Mouse (Mus musculus): ENCODE data around the gene Lpp. TPM values are rescaled to one million over a fixed set of nuclear protein-coding genes. Genes with fewer than 3 reads are reported as not detected.

Gene Lpp
- polyA plus RNA-seq, 1 experiment: 9.3 TPM

DNA sequence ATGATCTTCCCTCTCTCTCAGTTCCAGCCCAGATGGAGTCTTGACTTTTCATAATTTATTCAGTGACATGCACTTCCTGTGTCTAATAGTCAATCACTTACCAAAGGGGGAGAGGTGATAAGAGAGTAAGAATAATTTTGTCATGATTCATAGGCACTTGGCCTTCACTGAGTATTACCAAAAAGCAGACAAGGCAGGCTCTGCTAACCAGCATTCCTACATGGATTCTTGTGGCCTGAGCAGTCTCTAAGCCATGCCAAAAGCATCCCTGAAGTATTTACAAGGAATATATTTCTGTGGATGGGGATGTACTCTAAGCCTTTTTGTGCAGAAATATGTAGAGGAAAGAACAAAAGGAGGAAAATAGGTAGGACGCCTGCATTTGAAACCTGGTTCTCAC lies 340.0 kb downstream of the Lpp start:
- 91% methylated on average over 1 of the region's 1 CpGs for WGBS

DNA sequence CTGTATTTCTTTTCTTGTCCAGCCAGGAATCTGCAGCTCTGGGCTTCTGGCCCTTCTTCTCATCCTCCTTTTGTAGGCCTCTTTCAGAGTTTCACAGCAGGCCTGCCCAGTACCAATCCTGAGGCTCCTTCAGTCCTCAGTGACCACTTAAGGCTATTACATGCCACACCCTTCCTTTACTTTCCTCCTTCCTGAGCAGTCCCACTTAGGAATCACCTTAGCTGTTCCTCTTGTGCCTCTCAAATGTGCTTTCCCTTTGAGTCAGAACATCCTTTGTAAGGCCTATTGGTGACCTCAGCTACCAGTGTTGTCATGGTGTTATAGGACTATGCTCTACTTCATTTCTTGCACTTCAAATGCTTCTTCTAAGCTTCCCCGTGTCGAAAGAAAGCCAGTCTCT lies 342.4 kb downstream of the Lpp start:
- no peak for DNase-seq (ENCODE audit: low read depth, low spot score)
- 93% methylated on average over 2 of the region's 2 CpGs for WGBS

More for the DNA sequence above, 340.0 kb downstream of the Lpp start:
- no peak for DNase-seq (ENCODE audit: low read depth, low spot score)

DNA sequence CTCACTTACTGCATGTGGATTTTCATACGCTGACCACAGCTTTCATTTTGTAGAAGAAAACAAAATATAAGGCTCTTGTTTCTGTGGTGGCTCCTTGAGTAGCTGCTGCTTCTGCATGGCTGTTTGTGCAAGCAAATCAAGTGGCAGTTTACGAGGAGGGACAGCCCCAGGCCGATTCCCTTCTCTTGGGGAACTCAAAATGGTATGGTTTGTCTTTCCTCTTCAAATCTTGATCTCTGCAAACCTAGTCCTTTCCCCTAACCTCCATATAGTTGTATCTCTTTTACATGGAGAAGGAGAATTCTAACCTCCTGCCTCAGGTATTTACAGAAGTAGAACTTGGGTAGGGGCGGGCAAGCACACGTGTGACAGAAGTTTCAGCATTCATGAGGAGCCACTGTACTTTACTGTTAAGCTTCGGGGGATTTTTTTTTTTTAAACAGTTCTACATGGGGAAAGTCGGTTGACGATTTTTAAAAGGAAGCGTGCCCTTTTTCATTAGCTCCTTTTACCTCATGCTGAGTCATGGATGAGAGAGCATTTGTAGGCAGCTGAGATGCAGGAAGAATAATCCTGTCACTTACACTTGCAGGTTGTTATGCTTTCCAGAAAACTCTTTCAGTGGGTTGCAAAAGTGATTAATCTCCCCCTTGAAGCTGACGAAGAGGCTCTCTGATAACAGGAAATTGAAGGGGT lies 344.2 kb downstream of the Lpp start:
- no peak for DNase-seq (ENCODE audit: low read depth, low spot score)
- WGBS: 67% methylated on average over 10 of the region's 10 CpGs

DNA sequence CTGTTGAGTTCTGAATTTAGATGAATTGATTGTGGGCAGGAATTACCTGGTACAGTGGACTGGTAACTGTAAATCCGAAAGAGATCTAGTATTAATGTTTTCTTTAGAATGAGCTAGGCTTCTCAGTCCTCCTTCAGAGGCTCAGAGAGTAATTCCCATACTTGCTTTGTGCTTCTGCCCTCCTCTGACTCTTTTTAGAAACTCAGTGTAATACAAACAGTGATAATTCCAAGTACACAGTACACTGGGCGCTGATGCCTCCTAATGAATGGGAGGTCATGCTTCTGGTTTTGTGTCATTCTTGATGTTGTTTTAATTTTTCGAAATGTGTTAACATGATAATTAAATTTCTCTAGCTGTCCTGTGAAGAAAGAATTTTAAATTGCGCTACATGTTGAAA lies 347.4 kb downstream of the Lpp start:
- DNase-seq (ENCODE audit: low read depth, low spot score): no peak
- 91% methylated on average over 4 of the region's 4 CpGs for WGBS

DNA sequence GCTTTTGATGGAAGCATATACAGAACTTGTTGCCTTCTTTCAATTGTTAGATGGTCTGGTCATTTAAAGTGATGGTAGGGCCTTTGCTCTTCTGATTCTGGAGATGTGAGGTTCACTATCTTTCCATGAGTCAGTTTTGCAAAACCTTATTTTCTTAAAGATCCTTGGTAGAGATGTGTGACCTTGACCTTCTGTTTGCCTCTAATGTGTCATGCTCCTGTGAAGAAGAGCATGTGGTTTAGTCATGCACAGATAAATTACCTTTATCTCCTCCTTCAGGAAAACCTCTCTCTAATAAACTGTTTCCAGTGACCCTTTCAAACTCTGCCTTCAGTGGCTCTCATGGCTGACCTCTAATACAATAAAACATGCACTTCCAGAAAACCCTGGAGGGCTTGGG lies 356.5 kb downstream of the Lpp start:
- no peak for DNase-seq (ENCODE audit: low read depth, low spot score)

DNA sequence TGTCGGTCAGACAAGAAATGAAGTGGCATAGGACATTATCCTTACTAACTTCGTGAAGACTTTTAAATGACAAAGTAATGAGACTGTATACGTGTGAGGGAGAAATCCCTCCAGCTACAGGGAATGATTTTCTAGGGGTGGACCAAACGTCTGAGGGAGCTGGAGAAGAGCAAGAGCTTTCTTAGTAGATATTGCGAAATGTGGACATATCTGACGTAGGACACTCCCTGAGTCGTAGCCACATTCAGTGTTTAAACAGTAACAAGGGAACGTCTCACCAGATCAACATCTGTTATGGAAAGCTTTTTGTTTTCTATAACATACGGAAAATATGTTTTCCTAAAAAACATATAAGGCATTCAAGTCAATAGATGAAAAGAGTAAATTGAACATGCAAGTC lies 362.8 kb downstream of the Lpp start:
- no peak for DNase-seq (ENCODE audit: low read depth, low spot score)
- WGBS: 58% methylated on average over 9 of the region's 9 CpGs

DNA sequence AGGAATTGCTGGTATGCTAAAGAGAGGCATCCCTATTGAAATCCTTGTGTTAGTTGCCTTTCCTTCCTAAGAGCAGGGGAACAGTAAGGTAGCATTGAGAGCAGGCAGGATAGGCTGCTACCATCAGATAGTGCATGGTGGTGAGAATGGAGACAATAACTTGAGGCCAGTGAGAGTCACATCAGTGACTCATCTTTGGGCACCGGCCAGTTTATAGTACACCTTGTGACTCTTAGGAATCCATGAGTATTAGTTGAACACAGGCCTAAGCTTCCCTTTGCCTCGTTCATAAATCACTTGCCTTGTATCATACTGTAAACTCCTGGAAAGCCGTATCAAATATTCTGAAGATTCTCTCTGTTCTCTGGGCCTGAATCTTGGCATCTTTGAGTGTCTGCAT lies 372.7 kb downstream of the Lpp start:
- 65% methylated on average over 3 of the region's 3 CpGs for WGBS

DNA sequence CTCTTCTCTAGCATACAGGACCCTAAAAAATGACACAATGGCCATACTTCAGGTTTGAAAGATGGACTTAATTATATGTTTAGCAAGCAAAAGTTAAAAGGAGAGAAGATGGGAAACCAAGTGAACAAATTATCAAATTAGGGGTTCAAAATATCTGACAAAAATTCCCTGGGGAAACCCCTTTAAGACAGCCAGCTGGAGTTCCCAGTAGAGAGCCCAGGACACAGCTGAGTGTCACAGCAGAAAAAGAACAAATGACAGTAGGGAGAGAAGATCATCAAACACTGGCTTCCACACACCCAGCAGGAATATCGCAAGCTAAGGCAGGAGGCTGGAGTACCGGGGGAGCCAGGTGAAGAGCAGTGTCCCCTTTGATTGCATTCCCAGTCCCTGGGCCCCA lies 373.3 kb downstream of the Lpp start:
- DNase-seq (ENCODE audit: low read depth, low spot score): no peak
- WGBS: 88% methylated on average over 2 of the region's 2 CpGs

More for the DNA sequence above, 372.7 kb downstream of the Lpp start:
- no peak for DNase-seq (ENCODE audit: low read depth, low spot score)

DNA sequence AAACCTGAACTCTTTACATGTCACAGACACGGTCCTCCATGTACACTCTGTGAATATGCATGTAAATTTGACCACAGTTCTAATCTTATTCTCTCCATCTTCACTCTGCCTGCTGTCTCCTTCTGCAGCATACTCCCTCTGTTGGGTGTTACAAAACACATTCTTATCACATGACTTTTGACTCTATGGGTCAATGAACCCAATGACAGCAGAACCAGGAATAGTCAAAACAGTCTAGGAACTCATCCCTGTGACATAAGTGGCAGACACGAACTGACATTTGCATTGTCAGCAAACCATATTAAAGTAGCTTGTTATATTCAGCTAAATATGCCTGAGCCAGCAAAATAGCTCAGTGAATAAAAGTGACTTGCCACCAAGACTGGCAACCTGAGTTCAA lies 383.7 kb downstream of the Lpp start:
- WGBS: 88% methylated on average over 2 of the region's 2 CpGs
- DNase-seq (ENCODE audit: low read depth, low spot score): no peak

DNA sequence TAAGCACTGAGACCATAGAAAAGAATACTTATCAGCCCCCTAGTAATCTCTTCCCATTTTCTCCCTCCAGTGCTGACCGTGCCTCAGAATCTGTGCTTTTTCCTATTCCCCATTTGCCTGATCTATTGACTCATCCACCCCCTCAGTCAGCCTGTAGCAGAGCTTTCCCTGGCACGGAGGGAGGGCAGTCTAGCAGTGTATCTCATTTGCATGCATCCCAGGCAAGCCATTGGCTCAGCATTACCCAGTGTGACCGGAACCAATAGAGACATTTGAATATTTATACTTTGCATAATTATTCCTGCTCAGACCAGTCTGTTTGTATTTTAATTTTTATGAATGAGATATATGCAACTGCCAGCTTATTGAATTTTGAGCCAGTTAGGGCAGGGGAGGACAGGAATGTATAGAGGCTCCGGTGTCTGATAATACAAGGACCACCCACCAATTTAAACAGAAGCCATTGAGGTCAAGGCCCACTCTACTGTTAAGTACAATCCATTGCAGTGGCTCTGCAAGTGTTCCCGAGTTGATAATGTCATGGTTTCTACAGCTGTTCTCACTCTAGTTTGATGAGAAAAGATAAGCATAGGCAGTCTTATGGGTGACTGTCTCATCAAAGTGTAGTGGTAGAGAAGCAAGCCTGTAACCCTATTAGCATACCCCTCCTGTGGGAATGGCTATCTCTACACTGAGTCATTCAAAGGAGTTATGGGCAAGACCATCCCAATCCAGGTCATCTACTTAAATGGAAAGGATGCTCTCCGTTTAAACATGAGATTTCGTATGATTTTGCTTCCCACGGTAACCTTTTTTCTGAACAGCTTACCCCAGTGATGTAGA lies 385.3 kb downstream of the Lpp start:
- 88% methylated on average over 8 of the region's 8 CpGs for WGBS
- DNase-seq (ENCODE audit: low read depth, low spot score): no peak

DNA sequence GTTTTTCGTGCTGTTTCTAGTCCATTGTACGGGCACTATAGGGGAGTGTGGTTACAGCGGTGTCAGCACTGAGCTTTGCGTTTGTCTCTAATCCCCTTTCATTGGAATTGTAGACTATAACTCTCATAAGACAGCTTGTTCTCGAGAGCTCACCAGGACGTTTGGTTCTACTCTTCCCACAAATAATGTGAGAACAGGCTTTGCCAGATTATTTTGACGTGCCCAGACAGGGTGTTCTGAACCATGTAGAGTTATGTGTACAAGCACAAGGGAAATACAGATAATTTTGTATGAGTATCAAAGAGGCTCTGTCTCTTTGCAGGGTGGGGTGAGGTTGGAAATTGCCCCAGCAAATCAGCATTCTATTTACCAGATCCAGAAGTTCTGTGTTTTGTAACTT lies 387.2 kb downstream of the Lpp start:
- DNase-seq (ENCODE audit: low read depth, low spot score): no peak
- WGBS: 80% methylated on average over 7 of the region's 7 CpGs

DNA sequence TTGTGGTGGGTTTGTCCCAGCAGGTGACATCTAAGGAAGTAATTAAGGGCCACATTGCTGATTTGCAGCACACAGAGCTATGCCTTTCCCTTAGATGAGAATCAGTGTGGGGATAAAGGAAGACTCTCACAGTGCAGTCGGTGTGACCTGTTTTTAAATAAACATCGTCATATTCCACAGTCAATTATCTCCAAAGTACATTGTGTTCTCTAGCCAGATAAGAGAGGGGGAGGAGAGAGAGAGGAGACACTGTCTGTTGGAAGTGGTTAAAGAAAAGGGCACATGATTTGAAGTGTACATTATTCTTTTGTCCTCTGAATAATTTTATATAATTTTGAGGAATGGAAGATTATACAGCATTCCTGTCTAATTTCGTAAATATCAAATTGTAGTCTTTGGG lies 388.6 kb downstream of the Lpp start:
- 52% methylated on average over 3 of the region's 3 CpGs for WGBS
- no peak for DNase-seq (ENCODE audit: low read depth, low spot score)

DNA sequence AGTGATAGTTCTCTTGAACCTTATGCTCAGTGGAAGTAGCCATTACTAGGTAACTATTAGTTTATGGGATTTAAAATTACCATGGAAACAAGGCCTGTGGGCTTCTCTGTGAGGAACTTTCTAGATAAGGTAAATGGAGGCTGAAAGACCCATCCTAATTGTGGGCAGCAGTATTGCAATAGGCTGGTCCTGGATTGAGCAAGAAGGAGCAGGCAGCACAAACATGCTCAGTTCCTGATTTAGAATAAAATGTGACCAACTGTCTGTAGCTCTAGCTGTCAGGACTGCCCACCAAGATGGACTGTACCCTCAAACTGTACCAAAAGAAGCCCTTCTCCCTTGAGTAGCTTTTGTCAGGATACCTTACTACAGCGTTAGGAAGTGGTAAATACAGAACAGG lies 392.3 kb downstream of the Lpp start:
- whole genome bisulfite sequencing: 86% methylated on average over 1 of the region's 1 CpGs
- DNase-seq (ENCODE audit: low read depth, low spot score): no peak

DNA sequence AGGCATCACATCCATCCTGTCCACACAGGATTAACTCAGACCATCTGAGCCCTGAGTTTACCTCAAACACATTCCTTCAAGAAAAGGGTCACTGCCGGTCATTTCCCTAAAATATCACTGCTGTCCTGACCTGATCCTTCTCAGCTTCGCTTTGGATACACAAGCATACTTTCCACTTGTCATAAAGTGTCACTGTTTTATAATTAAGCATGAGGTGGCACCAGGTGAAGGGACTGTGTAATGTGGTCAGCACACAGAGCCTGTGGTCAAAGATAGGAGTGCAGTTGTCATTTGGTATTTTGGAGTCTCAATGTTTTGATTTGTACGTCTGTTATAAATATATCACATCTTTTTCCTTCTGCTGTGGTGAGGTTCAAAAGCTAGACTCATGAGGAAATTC lies 395.7 kb downstream of the Lpp start:
- 83% methylated on average over 3 of the region's 3 CpGs for WGBS
- DNase-seq (ENCODE audit: low read depth, low spot score): no peak

DNA sequence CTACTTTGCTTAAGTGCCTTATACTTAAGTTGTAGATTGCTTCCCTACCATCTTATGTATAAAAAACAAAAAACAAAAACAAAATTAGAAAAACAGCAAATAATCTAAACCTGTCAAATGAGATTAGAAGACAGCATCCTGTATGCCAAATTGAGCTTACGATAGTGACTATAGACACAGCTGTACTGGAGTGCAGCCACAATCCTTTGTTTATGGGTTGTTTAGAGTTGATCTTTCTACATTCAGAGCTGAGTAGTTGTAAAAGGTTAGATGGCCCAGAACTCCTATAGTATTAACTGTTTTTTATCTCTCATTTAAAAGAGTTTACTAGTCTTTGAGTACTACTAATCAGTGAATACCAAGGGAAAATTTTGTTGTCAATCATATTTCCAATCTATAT lies 398.1 kb downstream of the Lpp start:
- 71% methylated on average over 1 of the region's 1 CpGs for WGBS
- DNase-seq (ENCODE audit: low read depth, low spot score): no peak

DNA sequence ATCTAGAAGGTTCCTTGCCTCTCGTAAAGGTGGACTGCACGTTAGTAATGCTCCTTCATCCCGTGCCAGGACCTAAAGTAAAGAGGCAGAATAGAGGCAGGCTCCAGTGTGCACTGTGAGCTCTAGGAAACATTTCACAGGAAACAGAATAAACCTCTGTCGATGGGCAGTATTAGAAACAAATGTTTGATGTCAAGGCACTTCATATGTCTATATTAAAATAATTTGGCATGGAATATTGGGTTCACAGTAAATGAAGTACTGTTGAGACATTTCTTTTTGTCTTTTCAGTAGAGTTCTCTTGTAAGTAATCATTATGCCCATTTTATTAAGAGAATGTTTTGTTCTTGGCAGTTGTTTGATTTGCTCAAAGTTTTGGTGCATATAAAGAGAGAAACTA lies 398.7 kb downstream of the Lpp start:
- 85% methylated on average over 4 of the region's 4 CpGs for WGBS
- no peak for DNase-seq (ENCODE audit: low read depth, low spot score)

DNA sequence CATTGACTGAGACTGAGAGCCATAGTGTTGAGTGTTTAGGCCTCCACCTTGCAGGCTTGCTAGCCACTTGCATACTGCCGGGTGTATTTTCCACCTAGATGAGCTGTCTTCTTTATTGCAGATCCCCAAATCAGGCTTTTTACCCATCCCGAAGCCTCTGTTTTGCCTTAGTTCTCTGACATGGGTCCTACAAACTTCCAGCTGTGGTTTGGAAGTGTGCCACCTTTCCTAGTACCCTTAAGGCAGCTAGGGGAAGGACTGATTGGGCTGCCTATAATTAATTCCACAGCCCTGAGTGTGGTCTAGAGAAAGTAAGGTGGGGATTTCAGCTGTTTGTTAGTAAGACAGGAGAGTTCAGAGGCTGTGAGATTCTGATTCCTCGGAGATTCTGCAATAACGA lies 399.5 kb downstream of the Lpp start:
- no peak for DNase-seq (ENCODE audit: low read depth, low spot score)
- 84% methylated on average over 4 of the region's 4 CpGs for WGBS

DNA sequence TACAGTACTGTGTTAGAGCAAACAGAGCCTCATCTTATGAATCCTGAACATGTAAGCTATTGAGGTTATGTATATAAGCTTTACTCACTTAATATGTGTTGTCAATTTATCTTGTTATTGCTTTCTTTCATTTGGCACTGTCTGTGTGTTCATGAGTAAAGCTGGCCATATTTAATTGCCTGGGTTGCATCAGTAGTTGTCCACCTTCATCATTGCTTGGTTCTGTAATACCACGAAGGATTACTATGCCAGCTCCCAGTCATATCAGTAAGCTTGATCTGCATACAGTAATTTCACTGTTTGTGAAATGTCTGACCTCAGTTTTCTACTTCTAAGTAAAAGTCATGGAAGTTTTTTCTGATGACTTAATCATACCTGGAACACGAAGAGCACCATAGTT lies 401.4 kb downstream of the Lpp start:
- WGBS: 69% methylated on average over 2 of the region's 2 CpGs
- DNase-seq (ENCODE audit: low read depth, low spot score): no peak

DNA sequence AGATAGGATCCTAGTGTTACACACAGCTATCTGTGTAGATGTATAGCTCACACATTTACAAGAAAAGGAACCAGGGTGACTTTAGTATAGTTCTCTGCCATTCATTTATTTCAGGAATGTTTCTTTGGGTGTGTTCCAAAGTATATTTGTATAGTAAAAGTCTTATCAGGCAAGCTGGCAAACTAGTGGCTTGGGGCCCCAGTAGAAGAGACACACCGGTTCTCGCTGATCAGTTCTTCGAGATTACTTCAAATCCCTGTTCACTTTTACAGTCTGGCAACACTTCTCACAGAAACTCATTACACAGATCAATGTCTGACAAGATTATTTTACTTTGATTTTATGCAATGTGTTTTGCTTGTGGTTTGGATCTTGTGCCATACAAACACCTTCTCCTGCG lies 408.0 kb downstream of the Lpp start:
- WGBS: 35% methylated on average over 4 of the region's 4 CpGs
- DNase-seq (ENCODE audit: low read depth, low spot score): peak; percentile 10

DNA sequence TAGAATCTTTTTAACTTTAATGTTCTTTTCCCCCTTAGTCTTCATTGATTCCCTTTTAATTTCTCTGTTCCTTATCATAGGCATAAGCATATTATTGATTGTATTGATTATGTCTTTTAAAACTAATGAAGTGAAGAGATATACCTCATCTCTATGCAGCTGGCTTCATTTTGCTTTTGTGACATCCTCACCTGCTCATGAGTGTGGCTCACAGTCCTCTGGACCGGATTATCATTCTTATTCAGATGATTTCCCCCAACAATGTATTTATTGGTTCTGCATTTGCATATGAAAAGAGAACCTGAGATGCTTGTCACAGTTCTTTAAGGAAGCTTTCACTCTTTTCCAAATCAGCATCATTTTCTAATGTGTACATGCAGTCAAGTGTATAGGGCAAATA lies 408.5 kb downstream of the Lpp start:
- WGBS: 88% methylated on average over 1 of the region's 1 CpGs
- no peak for DNase-seq (ENCODE audit: low read depth, low spot score)

DNA sequence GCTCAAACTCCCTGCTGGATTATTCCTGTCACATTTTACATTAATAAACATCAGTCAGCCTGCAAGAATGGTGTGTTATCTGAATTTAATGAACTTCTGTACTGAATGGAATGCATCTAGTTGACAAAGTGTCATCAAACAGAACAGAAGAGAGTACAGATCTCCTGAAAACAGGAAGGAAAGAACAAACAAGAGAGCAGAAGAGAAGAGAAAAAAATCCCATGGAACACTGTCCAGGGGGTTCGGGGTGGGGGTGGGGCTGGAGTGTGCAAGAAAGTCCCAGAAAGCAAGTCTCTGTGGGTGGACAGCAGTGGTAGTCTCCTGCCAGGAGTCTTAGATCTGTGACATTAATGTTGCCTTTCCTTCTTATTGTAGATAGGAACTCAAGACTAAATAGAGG lies 412.8 kb downstream of the Lpp start:
- DNase-seq (ENCODE audit: low read depth, low spot score): no peak
- 90% methylated on average over 1 of the region's 1 CpGs for WGBS

Measured in large intestine, adult 2 months (tissue).